Comparison of ENCODE assay signal across 8 mouse cellular contexts in genomic region chr6:136172172-136172651, GRCm38 (mm10). TPM values are rescaled to one million over a fixed set of nuclear protein-coding genes. Genes with fewer than 3 reads are reported as not detected.
DNase-seq lines count a peak whose midpoint lies in the region; ATAC-seq and TF ChIP-seq lines count a peak whose summit lies in the region.

No protein-coding gene starts in this region.

- DNase-seq in heart, adult 18-20 months = no peak
- peak; percentile 84 for DNase-seq in brain, adult 2 months (ENCODE audit: low read depth, low spot score)
- DNase-seq in forebrain, postnatal 0 days = peak; percentile 90
- peak; percentile 74 to 76 for DNase-seq in layer of hippocampus, postnatal 36 days
- no peak for DNase-seq in adrenal gland, adult (ENCODE audit: inconsistent age in 2 of 2, low spot score in 1 of 2)

- H3K9ac ChIP-seq in heart, embryonic 14.5 days (ENCODE audit: low read length) = 0 out of 2 replicates have a peak overlapping the region, but pooled peaks have one; percentile 30
- peak overlapping the region; percentile 92 for H3K9ac ChIP-seq in forebrain, postnatal 0 days
- peak overlapping the region; percentile 67 for H3K9ac ChIP-seq in midbrain, embryonic 16.5 days (ENCODE audit: low read depth, low read length)

- H3K27me3 ChIP-seq in heart, embryonic 14.5 days (ENCODE audit: control insufficient read depth, insufficient read depth, low read length) = peaks cover 48% of the 10 kb centered on the region
- no peaks in the 10 kb centered on the region for H3K27me3 ChIP-seq in forebrain, postnatal 0 days (ENCODE audit: insufficient read depth, low read length)
- H3K27me3 ChIP-seq in midbrain, embryonic 16.5 days (ENCODE audit: control insufficient read depth, insufficient read depth, low read depth, low read length) = no peaks in the 10 kb centered on the region

- peak overlapping the region; percentile 40 to 42 for H3K4me3 ChIP-seq in heart, embryonic 14.5 days (ENCODE audit: control insufficient read depth in 1 of 2, insufficient read depth in 1 of 2, low read depth in 1 of 2, low read length in 2 of 2)
- H3K4me3 ChIP-seq in forebrain, postnatal 0 days (ENCODE audit: low read depth, low read length) = peak overlapping the region; percentile 64
- peak overlapping the region; percentile 71 for H3K4me3 ChIP-seq in midbrain, embryonic 16.5 days (ENCODE audit: low read depth, low read length)

- under 1% methylated on average over 42 of the region's 43 CpGs for WGBS in heart, embryonic 14.5 days
- WGBS in forebrain, postnatal 0 days = 1% methylated on average over 43 of the region's 43 CpGs
- WGBS in midbrain, embryonic 16.5 days = under 1% methylated on average over 38 of the region's 43 CpGs

- no peaks in the 10 kb centered on the region for H3K9me3 ChIP-seq in heart, embryonic 14.5 days (ENCODE audit: control insufficient read depth, low read length)
- H3K9me3 ChIP-seq in forebrain, postnatal 0 days (ENCODE audit: low read length) = no peaks in the 10 kb centered on the region
- H3K9me3 ChIP-seq in midbrain, embryonic 16.5 days (replicated peaks; ENCODE audit: control insufficient read depth, low read length, poor library complexity, severe bottlenecking) = no peaks in the 10 kb centered on the region

- H3K4me2 ChIP-seq in heart, embryonic 14.5 days (ENCODE audit: low read length) = peak overlapping the region; percentile 87
- peak overlapping the region; percentile 51 for H3K4me2 ChIP-seq in forebrain, postnatal 0 days (ENCODE audit: low read depth)
- peak overlapping the region; percentile 67 for H3K4me2 ChIP-seq in midbrain, embryonic 16.5 days (ENCODE audit: low read length)

- no peak overlapping the region for H3K27ac ChIP-seq in heart, embryonic 14.5 days (replicated peaks in 1 of 2; ENCODE audit: control insufficient read depth in 1 of 2, insufficient read depth in 1 of 2, low read depth in 2 of 2, low read length in 2 of 2)
- peak overlapping the region; percentile 95 for H3K27ac ChIP-seq in forebrain, postnatal 0 days (ENCODE audit: low read depth, low read length)
- peak overlapping the region; percentile 95 for H3K27ac ChIP-seq in midbrain, embryonic 16.5 days (ENCODE audit: low read length)

- H3K4me1 ChIP-seq in heart, embryonic 14.5 days (ENCODE audit: control insufficient read depth in 2 of 2, insufficient read depth in 2 of 2, low read length in 2 of 2) = peaks cover 2 to 7% of the 10 kb centered on the region in 2 experiments; a peak in 1 of 4 replicates
- peaks cover 7% of the 10 kb centered on the region for H3K4me1 ChIP-seq in forebrain, postnatal 0 days (ENCODE audit: insufficient read depth)
- H3K4me1 ChIP-seq in midbrain, embryonic 16.5 days (ENCODE audit: control insufficient read depth, insufficient read depth, low read length) = peaks cover 22% of the 10 kb centered on the region

- TF ChIP-seq CTCF in forebrain, postnatal 0 days (IDR thresholded peaks at IDR 0.05; ENCODE audit: low read depth) = peak; percentile 15; the same call in 1 of the 2 replicates

- H3K36me3 ChIP-seq in heart, embryonic 14.5 days (ENCODE audit: control insufficient read depth, insufficient read depth, low read length) = no peaks in the 10 kb centered on the region
- H3K36me3 ChIP-seq in forebrain, postnatal 0 days (ENCODE audit: insufficient read depth) = no peaks in the 10 kb centered on the region
- H3K36me3 ChIP-seq in midbrain, embryonic 16.5 days (ENCODE audit: control insufficient read depth, insufficient read depth, low read length) = no peaks in the 10 kb centered on the region

- no peak for ATAC-seq in heart, embryonic 14.5 days (ENCODE audit: insufficient number of reproducible peaks, insufficient read depth, low FRiP score, low read depth)
- ATAC-seq in forebrain, postnatal 0 days = peak; percentile 74
- peak; percentile 86 for ATAC-seq in midbrain, embryonic 16.5 days
- no peak for ATAC-seq in erythroblast, adult 5-6 weeks (replicated peaks; ENCODE audit: low FRiP score, poor library complexity, severe bottlenecking)

RNA-seq across cellular contexts. Expression of gene Grin2b, which starts 1.1 kb away (rescaled TPM):
- 0.12 TPM in 1 of 2 replicates, not detected in the other for polyA plus RNA-seq in heart, embryonic 14.5 days (2014; fragmentation: Nextera tagmentation; extraction: Ambion mirVana)
- total RNA-seq in heart, adult 18-20 months (2021) = under 1 TPM in 1 of 2 experiments, not detected in 1; under 0.01 TPM
- 57.9 and 66.6 TPM in 2 replicates for total RNA-seq in forebrain, postnatal 0 days (2014; rRNA removed)
- 62.5 and 102 TPM in 2 replicates for polyA plus RNA-seq in forebrain, postnatal 0 days (2015; fragmentation: Nextera tagmentation; extraction: Ambion mirVana)
- 100 to 1,000 TPM; 320 to 364 TPM for total RNA-seq in layer of hippocampus, postnatal 36 days (2021)
- 74.8 and 75.6 TPM in 2 replicates for polyA plus RNA-seq in midbrain, embryonic 16.5 days (2015; fragmentation: Nextera tagmentation; extraction: Ambion mirVana)
- not detected in 2 replicates for total RNA-seq in erythroblast, adult 5-6 weeks (2015; ENCODE audit: low replicate concordance)
- not detected in 2 replicates for total RNA-seq in erythroblast, adult 5-6 weeks (2017; ENCODE audit: low replicate concordance)

Comparison
In these comparisons a context has a peak if more than half of its experiments do, and no peak if none do; other contexts are left out.
1. ATAC-seq: peak in forebrain, postnatal 0 days (single experiment) and midbrain, embryonic 16.5 days (single experiment); none in heart, embryonic 14.5 days (single experiment) and erythroblast, adult 5-6 weeks (single experiment).
2. H3K27ac ChIP-seq: peak in forebrain, postnatal 0 days (single experiment) and midbrain, embryonic 16.5 days (single experiment); none in heart, embryonic 14.5 days (0 of 2).
3. H3K9ac ChIP-seq: peak in every context shown above with its lines; median percentile 92 in forebrain, postnatal 0 days; 67 in midbrain, embryonic 16.5 days; 30 in heart, embryonic 14.5 days.
4. DNase-seq: peak in brain, adult 2 months (single experiment), forebrain, postnatal 0 days (single experiment) and layer of hippocampus, postnatal 36 days (2 of 2); none in heart, adult 18-20 months (0 of 2) and adrenal gland, adult (0 of 2).
5. RNA of gene Grin2b, which starts 1.1 kb away (total RNA-seq): 320 to 364 TPM in layer of hippocampus, postnatal 36 days and 57.9 to 66.6 TPM in forebrain, postnatal 0 days; under 0.01 TPM in heart, adult 18-20 months and not detected in erythroblast, adult 5-6 weeks; every median in the first group is over 10 times any median in the second.
6. Peak in every context shown above with its lines, with median percentiles within 50 percentile points of each other: H3K4me2 ChIP-seq and H3K4me3 ChIP-seq.